Mouse (Mus musculus): ENCODE measurements around the gene Olfr895. TPM values are rescaled to one million over a fixed set of nuclear protein-coding genes. Genes with fewer than 3 reads are reported as not detected.

Gene Olfr895
- not detected in 2 replicates for total RNA-seq (2017)

- no peak for ATAC-seq (ENCODE audit: extremely low read depth, insufficient number of reproducible peaks, low FRiP score, poor library complexity, severe bottlenecking)
Measured at GRCm38 (mm10) chr9:38267551-38267950, at the start of gene Olfr895. Gene Olfr895 (plus strand): TSS chr9:38267851.

GRCm38 (mm10) chr9:38252474-38252873 lies 15.2 kb upstream of the Olfr895 start, which contains the start of gene Olfr143:
Gene Olfr143 (plus strand): TSS chr9:38252774.
- ATAC-seq (ENCODE audit: extremely low read depth, insufficient number of reproducible peaks, low FRiP score, poor library complexity, severe bottlenecking), result no peak

GRCm38 (mm10) chr9:38290807-38291206 lies 23.2 kb downstream of the Olfr895 start, which contains the start of gene Olfr896-ps1:
Gene Olfr896-ps1 (plus strand): TSS chr9:38291107.
- ATAC-seq (ENCODE audit: extremely low read depth, insufficient number of reproducible peaks, low FRiP score, poor library complexity, severe bottlenecking), result no peak

Other genes starting within 250 kb of the Olfr895 start
- gene Olfr883, start 242.0 kb upstream of the Olfr895 start, total RNA-seq (2017), result not detected in 2 replicates
- gene Olfr884, start 221.3 kb upstream of the Olfr895 start, total RNA-seq (2017), result not detected in 2 replicates
- gene Olfr885, start 206.5 kb upstream of the Olfr895 start, total RNA-seq (2017), result not detected in 2 replicates
- gene Olfr887, start 183.8 kb upstream of the Olfr895 start, total RNA-seq (2017), result not detected in 2 replicates
- not detected in 2 replicates for gene Olfr888, start 159.7 kb upstream of the Olfr895 start, total RNA-seq (2017)
- not detected in 2 replicates for gene Olfr889, start 152.7 kb upstream of the Olfr895 start, total RNA-seq (2017)
- 0.12 TPM in 1 of 2 replicates, not detected in the other for gene Olfr890, start 125.3 kb upstream of the Olfr895 start, total RNA-seq (2017)
- not detected in 2 replicates for gene Olfr891, start 87.0 kb upstream of the Olfr895 start, total RNA-seq (2017)
- 0.12 TPM in 1 of 2 replicates, not detected in the other for gene Olfr893, start 59.5 kb upstream of the Olfr895 start, total RNA-seq (2017)
- not detected in 2 replicates for gene Olfr894, start 49.8 kb upstream of the Olfr895 start, total RNA-seq (2017)
- not detected in 2 replicates for gene Olfr143, start 15.1 kb upstream of the Olfr895 start, total RNA-seq (2017)
- gene Olfr896-ps1, start 23.3 kb downstream of the Olfr895 start, total RNA-seq (2017), result not detected in 2 replicates
- gene Olfr25, start 61.2 kb downstream of the Olfr895 start, total RNA-seq (2017), result not detected in 2 replicates
- gene Olfr898, start 80.6 kb downstream of the Olfr895 start, total RNA-seq (2017), result not detected in 2 replicates
- not detected in 2 replicates for gene Olfr250, start 99.0 kb downstream of the Olfr895 start, total RNA-seq (2017)
- gene Olfr251, start 109.2 kb downstream of the Olfr895 start, total RNA-seq (2017), result not detected in 2 replicates
- not detected in 2 replicates for gene Olfr147, start 133.8 kb downstream of the Olfr895 start, total RNA-seq (2017)
- not detected in 2 replicates for gene Olfr901, start 161.6 kb downstream of the Olfr895 start, total RNA-seq (2017)
- gene Olfr902, start 179.8 kb downstream of the Olfr895 start, total RNA-seq (2017), result not detected in 2 replicates
- gene Olfr904, start 195.3 kb downstream of the Olfr895 start, total RNA-seq (2017), result 0.12 TPM in 2 replicates
- 0.25 TPM in 1 of 2 replicates, not detected in the other for gene Olfr905, start 203.3 kb downstream of the Olfr895 start, total RNA-seq (2017)
- gene Olfr906, start 219.2 kb downstream of the Olfr895 start, total RNA-seq (2017), result not detected in 2 replicates
- gene Olfr907, start 227.9 kb downstream of the Olfr895 start, total RNA-seq (2017), result not detected in 2 replicates

Data from neutrophil, adult 5-6 weeks (primary cell).